Mouse (Mus musculus): ENCODE measurements around the gene Lin37. TPM values are rescaled to one million over a fixed set of nuclear protein-coding genes. Genes with fewer than 3 reads are reported as not detected.
A peak's percentile ranks its signal among the peaks of the same experiment; 100 is the strongest.

The Lin37 gene
- total and polyA plus RNA-seq, 3 experiments = 13.7 to 20.0 (median 16.0) TPM

GRCm38 (mm10) chr7:30593579-30594509, 34.2 kb upstream of the Lin37 start:
- Histone ChIP-seq H3K27me3 (ENCODE audit: control insufficient read depth, insufficient read depth, low read length) (no peaks in the 10 kb centered on the region), H3K27ac (no peak overlapping the region), H3K4me3 (no peak overlapping the region), H3K79me2 (replicated peaks; ENCODE audit: control insufficient read depth, insufficient read depth, low read length) (no peaks in the 10 kb centered on the region), H3K4me1 (ENCODE audit: control insufficient read depth, insufficient read depth, low read length) (no peaks in the 10 kb centered on the region), H3K36me3 (ENCODE audit: control insufficient read depth, insufficient read depth, low read length) (no peaks in the 10 kb centered on the region), H3K9ac (ENCODE audit: low read depth, low read length) (no peak overlapping the region)
- no peak for TF ChIP-seq EP300 (IDR thresholded peaks at IDR 0.05; ENCODE audit: insufficient read depth, low read depth, low read length)
- no peak for TF ChIP-seq CTCF (IDR thresholded peaks at IDR 0.05)
- no peak for TF ChIP-seq POLR2A (IDR thresholded peaks at IDR 0.05; ENCODE audit: insufficient read depth, low read depth, low read length)
- no peak for DNase-seq
- intact Hi-C loops (cut with DNase I) = loop anchor here (5.0 to 10.0 kb wide), 2 partner anchors 268 to 361 kb away; partner anchors contain the start of genes Ffar1 and Usf2
- 59% methylated on average over 10 of the region's 10 CpGs for WGBS

DNA sequence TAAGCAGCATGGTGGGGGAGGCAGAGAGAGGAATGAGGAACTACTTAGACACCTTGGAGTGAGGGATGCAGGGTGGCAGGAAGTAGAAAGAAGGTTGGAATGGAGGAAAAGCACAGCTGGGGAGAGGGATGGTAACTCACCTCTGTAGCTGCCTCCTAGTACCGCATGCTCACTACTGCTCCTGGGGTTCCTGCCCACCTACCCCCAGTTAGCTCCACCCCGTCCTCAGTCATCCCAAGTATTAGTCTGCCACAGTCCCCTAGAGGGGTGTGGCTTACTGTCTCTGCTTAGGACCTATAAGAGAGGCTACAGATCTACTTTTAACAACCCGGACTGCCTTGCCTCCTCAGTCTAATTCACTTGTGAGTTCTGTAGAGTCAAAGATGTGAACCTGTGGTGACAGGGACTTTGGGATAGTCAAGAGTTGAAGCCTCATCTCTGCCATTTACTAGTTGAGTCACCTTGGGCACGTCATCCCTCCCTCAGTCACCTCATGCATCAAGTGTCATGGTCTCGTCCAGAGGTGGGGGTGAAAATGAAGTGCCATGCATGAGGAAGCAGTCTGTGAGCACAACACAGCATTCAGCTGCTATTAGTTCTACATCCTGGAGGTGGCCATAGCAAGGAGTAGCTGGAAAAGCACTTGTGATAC, 33.3 kb upstream of the Lin37 start:
- no peak for TF ChIP-seq POLR2A (IDR thresholded peaks at IDR 0.05; ENCODE audit: insufficient read depth, low read depth, low read length)
- TF ChIP-seq CTCF (IDR thresholded peaks at IDR 0.05) = no peak
- TF ChIP-seq EP300 (IDR thresholded peaks at IDR 0.05; ENCODE audit: insufficient read depth, low read depth, low read length) = no peak
- Histone ChIP-seq H3K36me3 (ENCODE audit: control insufficient read depth, insufficient read depth, low read length) (no peaks in the 10 kb centered on the region), H3K4me1 (ENCODE audit: control insufficient read depth, insufficient read depth, low read length) (no peaks in the 10 kb centered on the region), H3K79me2 (replicated peaks; ENCODE audit: control insufficient read depth, insufficient read depth, low read length) (no peaks in the 10 kb centered on the region), H3K4me3 (no peak overlapping the region), H3K9ac (ENCODE audit: low read depth, low read length) (no peak overlapping the region), H3K27me3 (ENCODE audit: control insufficient read depth, insufficient read depth, low read length) (no peaks in the 10 kb centered on the region), H3K27ac (no peak overlapping the region)
- intact Hi-C loops (cut with DNase I) = loop anchor here (5.0 to 10.0 kb wide), 2 partner anchors 269 to 362 kb away; partner anchors contain the start of genes Ffar1 and Usf2
- WGBS = 52% methylated on average over 5 of the region's 5 CpGs
- DNase-seq = no peak

GRCm38 (mm10) chr7:30591605-30591951, 31.9 kb upstream of the Lin37 start:
- Histone ChIP-seq H3K4me1 (ENCODE audit: control insufficient read depth, insufficient read depth, low read length) (no peaks in the 10 kb centered on the region), H3K36me3 (ENCODE audit: control insufficient read depth, insufficient read depth, low read length) (no peaks in the 10 kb centered on the region), H3K4me3 (no peak overlapping the region), H3K27ac (no peak overlapping the region), H3K27me3 (ENCODE audit: control insufficient read depth, insufficient read depth, low read length) (no peaks in the 10 kb centered on the region), H3K79me2 (replicated peaks; ENCODE audit: control insufficient read depth, insufficient read depth, low read length) (peaks cover 1% of the 10 kb centered on the region), H3K9ac (ENCODE audit: low read depth, low read length) (no peak overlapping the region)
- DNase-seq = no peak
- no peak for TF ChIP-seq POLR2A (IDR thresholded peaks at IDR 0.05; ENCODE audit: insufficient read depth, low read depth, low read length)
- no peak for TF ChIP-seq CTCF (IDR thresholded peaks at IDR 0.05)
- no peak for TF ChIP-seq EP300 (IDR thresholded peaks at IDR 0.05; ENCODE audit: insufficient read depth, low read depth, low read length)
- intact Hi-C loops (cut with DNase I) = loop anchor here (5.0 to 10.0 kb wide), 2 partner anchors 271 to 363 kb away; partner anchors contain the start of genes Ffar1 and Usf2
- 74% methylated on average over 4 of the region's 4 CpGs for WGBS

GRCm38 (mm10) chr7:30590927-30591604, 31.4 kb upstream of the Lin37 start:
- Histone ChIP-seq H3K79me2 (replicated peaks; ENCODE audit: control insufficient read depth, insufficient read depth, low read length) (peaks cover 1% of the 10 kb centered on the region), H3K27ac (no peak overlapping the region), H3K4me3 (no peak overlapping the region), H3K27me3 (ENCODE audit: control insufficient read depth, insufficient read depth, low read length) (no peaks in the 10 kb centered on the region), H3K4me1 (ENCODE audit: control insufficient read depth, insufficient read depth, low read length) (no peaks in the 10 kb centered on the region), H3K36me3 (ENCODE audit: control insufficient read depth, insufficient read depth, low read length) (no peaks in the 10 kb centered on the region), H3K9ac (ENCODE audit: low read depth, low read length) (no peak overlapping the region)
- WGBS = 80% methylated on average over 9 of the region's 9 CpGs
- intact Hi-C loops (cut with DNase I) = loop anchor here (5.0 to 10.0 kb wide), 2 partner anchors 271 to 364 kb away; partner anchors contain the start of genes Ffar1 and Usf2
- no peak for DNase-seq
- TF ChIP-seq POLR2A (IDR thresholded peaks at IDR 0.05; ENCODE audit: insufficient read depth, low read depth, low read length) (no peak), EP300 (IDR thresholded peaks at IDR 0.05; ENCODE audit: insufficient read depth, low read depth, low read length) (no peak), CTCF (IDR thresholded peaks at IDR 0.05) (no peak)

DNA sequence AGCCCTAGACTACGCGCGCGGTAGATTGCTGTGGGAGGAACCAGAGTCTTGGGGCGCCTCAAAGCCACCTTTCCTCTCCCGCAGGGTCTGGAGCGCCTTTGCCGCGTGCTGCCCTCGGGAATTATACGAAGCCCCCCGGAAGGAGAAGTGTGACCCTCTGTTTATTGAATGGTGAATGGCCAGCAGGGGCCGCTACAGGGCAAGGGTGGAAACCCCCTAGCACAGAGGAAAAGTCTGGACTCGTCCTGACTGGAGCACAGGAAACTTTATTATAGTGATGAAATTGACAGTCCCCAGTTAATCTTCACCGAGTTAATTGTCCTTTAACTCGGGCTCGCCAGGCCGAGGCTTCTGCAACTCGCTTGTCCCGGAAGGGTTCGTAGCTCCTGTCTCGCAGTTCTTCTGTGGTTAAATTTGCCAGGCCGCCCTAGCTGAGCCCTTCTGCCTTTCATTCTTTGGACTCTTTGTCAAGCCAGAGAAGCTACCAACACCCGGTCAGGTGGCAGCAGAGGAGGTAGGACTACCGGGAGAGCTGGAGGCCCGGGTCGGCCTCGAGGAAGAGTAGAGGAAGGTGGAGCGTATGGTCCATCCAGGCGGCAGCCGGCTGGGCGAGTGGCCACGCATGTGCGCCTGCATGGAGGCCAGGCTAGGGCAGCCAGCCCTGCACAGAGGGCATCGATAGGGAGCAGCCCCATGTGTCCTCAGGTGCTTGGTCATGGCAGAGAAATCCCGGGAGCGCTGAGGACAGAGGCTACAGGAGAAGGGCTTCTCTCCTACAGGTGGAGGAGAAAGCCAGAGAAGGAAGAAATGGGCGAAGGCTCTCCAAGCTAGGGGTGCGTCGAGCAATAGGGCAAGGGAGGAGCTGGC, 30.0 kb upstream of the Lin37 start:
- no peak for TF ChIP-seq POLR2A (IDR thresholded peaks at IDR 0.05; ENCODE audit: insufficient read depth, low read depth, low read length)
- TF ChIP-seq CTCF (IDR thresholded peaks at IDR 0.05) = peak; percentile 97
- 0 out of 2 replicates have a peak, but pooled peaks have one; percentile 45 for TF ChIP-seq EP300 (IDR thresholded peaks at IDR 0.05; ENCODE audit: insufficient read depth, low read depth, low read length)
- Histone ChIP-seq H3K36me3 (ENCODE audit: control insufficient read depth, insufficient read depth, low read length) (no peaks in the 10 kb centered on the region), H3K9ac (ENCODE audit: low read depth, low read length) (peak overlapping the region; percentile 76), H3K4me1 (ENCODE audit: control insufficient read depth, insufficient read depth, low read length) (no peaks in the 10 kb centered on the region), H3K4me3 (peak overlapping the region; percentile 83), H3K79me2 (replicated peaks; ENCODE audit: control insufficient read depth, insufficient read depth, low read length) (peaks cover 1% of the 10 kb centered on the region), H3K27me3 (ENCODE audit: control insufficient read depth, insufficient read depth, low read length) (no peaks in the 10 kb centered on the region), H3K27ac (peak overlapping the region; percentile 87)
- 24% methylated on average over 40 of the region's 40 CpGs for WGBS
- DNase-seq = peak; percentile 86 to 90
- intact Hi-C loops (cut with DNase I) = loop anchor here (1.0 to 10.0 kb wide), 5 partner anchors 24 to 365 kb away; partner anchors contain the start of genes Ffar1, Rbm42 and Usf2
